Mouse (Mus musculus): ENCODE results near the gene Stau1.

GRCm38 (mm10) chr2:166936166-166936565, 59.9 kb downstream of the Stau1 start:
- TF ChIP-seq CTCF (IDR thresholded peaks at IDR 0.05; ENCODE audit: low read depth, low read length): no peak
- no peak for TF ChIP-seq POLR2A (IDR thresholded peaks at IDR 0.05; ENCODE audit: borderline replicate concordance, low read depth, low read length)

Measured in bone marrow macrophage, adult 2 months (primary cell).